Comparison of ENCODE assay signal across 8 mouse cellular contexts in genomic region chr11:76899758-76900738, GRCm38 (mm10). TPM values are rescaled to one million over a fixed set of nuclear protein-coding genes. Genes with fewer than 3 reads are reported as not detected.
DNase-seq lines count a peak whose midpoint lies in the region; ATAC-seq and TF ChIP-seq lines count a peak whose summit lies in the region.
"Had no signal": no experiment of that assay in that cellular context is flagged by ENCODE, and none has a peak within 500 bp of the region (broad histone marks: within the 10 kb centered on the region; RNA-seq: fewer than 3 reads in every experiment).

No protein-coding gene starts in this region.

- ATAC-seq in midbrain, postnatal 0 days (ENCODE audit: low FRiP score), result no peak
- ATAC-seq in midbrain, embryonic 14.5 days (ENCODE audit: low FRiP score, low TSS enrichment), result no peak
- no peak for ATAC-seq in hindbrain, embryonic 12.5 days (ENCODE audit: low FRiP score)
- ATAC-seq: inflammation-experienced regulatory T-cells, adult 6 months had no signal

- no peak overlapping the region for H3K27ac ChIP-seq in midbrain, postnatal 0 days (ENCODE audit: low read depth, low read length)
- no peak overlapping the region for H3K27ac ChIP-seq in midbrain, embryonic 14.5 days (replicated peaks; ENCODE audit: low read depth, low read length)
- H3K27ac ChIP-seq in hindbrain, embryonic 12.5 days, result no peak overlapping the region

- no peak overlapping the region for H3K4me2 ChIP-seq in midbrain, postnatal 0 days (ENCODE audit: low read depth, low read length, poor library complexity, severe bottlenecking)
- no peak overlapping the region for H3K4me2 ChIP-seq in midbrain, embryonic 14.5 days (ENCODE audit: low read length)
- H3K4me2 ChIP-seq in hindbrain, embryonic 12.5 days (replicated peaks), result no peak overlapping the region

- H3K9me3 ChIP-seq in midbrain, postnatal 0 days (ENCODE audit: low read length), result no peaks in the 10 kb centered on the region
- no peaks in the 10 kb centered on the region for H3K9me3 ChIP-seq in midbrain, embryonic 14.5 days (ENCODE audit: control insufficient read depth, low read length)
- H3K9me3 ChIP-seq in hindbrain, embryonic 12.5 days (replicated peaks), result no peaks in the 10 kb centered on the region

- H3K9ac ChIP-seq in midbrain, postnatal 0 days (replicated peaks; ENCODE audit: low read length, poor library complexity, severe bottlenecking), result no peak overlapping the region
- no peak overlapping the region for H3K9ac ChIP-seq in midbrain, embryonic 14.5 days (replicated peaks; ENCODE audit: low read length)
- H3K9ac ChIP-seq in hindbrain, embryonic 12.5 days, result no peak overlapping the region

- WGBS in midbrain, postnatal 0 days, result 73% methylated on average over 5 of the region's 5 CpGs
- WGBS in midbrain, embryonic 14.5 days, result 67% methylated on average over 5 of the region's 5 CpGs
- WGBS in hindbrain, embryonic 12.5 days, result 68% methylated on average over 5 of the region's 5 CpGs

- TF ChIP-seq CTCF in midbrain, postnatal 0 days (IDR thresholded peaks at IDR 0.05), result peak; percentile 45

- H3K4me3 ChIP-seq in midbrain, postnatal 0 days (ENCODE audit: low read depth, low read length), result no peak overlapping the region
- no peak overlapping the region for H3K4me3 ChIP-seq in midbrain, embryonic 14.5 days (replicated peaks; ENCODE audit: low read depth, low read length)
- H3K4me3 ChIP-seq in hindbrain, embryonic 12.5 days, result no peak overlapping the region

- H3K4me1 ChIP-seq in midbrain, postnatal 0 days (ENCODE audit: insufficient read depth, low read length), result no peaks in the 10 kb centered on the region
- no peaks in the 10 kb centered on the region for H3K4me1 ChIP-seq in midbrain, embryonic 14.5 days (ENCODE audit: control insufficient read depth, insufficient read depth, low read length)
- no peaks in the 10 kb centered on the region for H3K4me1 ChIP-seq in hindbrain, embryonic 12.5 days

- H3K36me3 ChIP-seq in midbrain, postnatal 0 days (ENCODE audit: insufficient read depth, low read length), result no peaks in the 10 kb centered on the region
- no peaks in the 10 kb centered on the region for H3K36me3 ChIP-seq in midbrain, embryonic 14.5 days (ENCODE audit: control insufficient read depth, insufficient read depth, low read length)
- no peaks in the 10 kb centered on the region for H3K36me3 ChIP-seq in hindbrain, embryonic 12.5 days

- H3K27me3 ChIP-seq in midbrain, postnatal 0 days (ENCODE audit: insufficient read depth, low read length), result no peaks in the 10 kb centered on the region
- H3K27me3 ChIP-seq in midbrain, embryonic 14.5 days (ENCODE audit: control insufficient read depth, insufficient read depth, low read length), result no peaks in the 10 kb centered on the region
- no peaks in the 10 kb centered on the region for H3K27me3 ChIP-seq in hindbrain, embryonic 12.5 days

- peak; percentile 50 for DNase-seq in midbrain, postnatal 0 days (ENCODE audit: low spot score)
- no peak for DNase-seq in midbrain, embryonic 14.5 days
- DNase-seq in adrenal gland, adult 8-10 months, result peak; percentile 35
- DNase-seq in kidney, postnatal 10 days, result peak; percentile 63
- no peak for DNase-seq in spleen, postnatal 14 days (ENCODE audit: low spot score in 2 of 2)
- DNase-seq in urinary bladder, postnatal 14 days (ENCODE audit: low spot score), result no peak

RNA-seq across cellular contexts. Expression of gene Tmigd1, which starts 1.9 kb away (rescaled TPM):
- not detected in 2 replicates for total RNA-seq in midbrain, postnatal 0 days (2014; rRNA removed)
- polyA plus RNA-seq in midbrain, postnatal 0 days (2015; fragmentation: Nextera tagmentation; extraction: Ambion mirVana), result 0.18 TPM in 1 of 2 replicates, not detected in the other
- polyA plus RNA-seq in midbrain, embryonic 14.5 days (2014; fragmentation: Nextera tagmentation; extraction: Ambion mirVana), result 0.16 TPM in 1 of 2 replicates, not detected in the other
- under 1 TPM; 0.34 to 0.66 (median 0.60) TPM for total RNA-seq in adrenal gland, adult 8-10 months (2022)
- 0.21 TPM in 1 of 2 replicates, not detected in the other for polyA plus RNA-seq in hindbrain, embryonic 12.5 days (2016; fragmentation: Nextera tagmentation; extraction: Ambion mirVana)

RNA-seq across cellular contexts. Expression of gene Blmh, which starts 24.6 kb away (rescaled TPM):
- 88.5 and 90.8 TPM in 2 replicates for total RNA-seq in midbrain, postnatal 0 days (2014; rRNA removed)
- polyA plus RNA-seq in midbrain, postnatal 0 days (2015; fragmentation: Nextera tagmentation; extraction: Ambion mirVana), result 116 and 127 TPM in 2 replicates
- 113 and 136 TPM in 2 replicates for polyA plus RNA-seq in midbrain, embryonic 14.5 days (2014; fragmentation: Nextera tagmentation; extraction: Ambion mirVana)
- 10 to 100 TPM; 39.2 to 45.7 (median 42.8) TPM for total RNA-seq in adrenal gland, adult 8-10 months (2022)
- polyA plus RNA-seq in hindbrain, embryonic 12.5 days (2016; fragmentation: Nextera tagmentation; extraction: Ambion mirVana), result 168 and 186 TPM in 2 replicates

RNA-seq across cellular contexts. Expression of gene Cpd, which starts 53.2 kb away (rescaled TPM):
- total RNA-seq in midbrain, postnatal 0 days (2014; rRNA removed), result 35.8 and 39.0 TPM in 2 replicates
- 4.2 and 5.3 TPM in 2 replicates for polyA plus RNA-seq in midbrain, postnatal 0 days (2015; fragmentation: Nextera tagmentation; extraction: Ambion mirVana)
- polyA plus RNA-seq in midbrain, embryonic 14.5 days (2014; fragmentation: Nextera tagmentation; extraction: Ambion mirVana), result 8.6 and 11.8 TPM in 2 replicates
- 10 to 100 TPM; 35.5 to 54.1 (median 45.7) TPM for total RNA-seq in adrenal gland, adult 8-10 months (2022)
- polyA plus RNA-seq in hindbrain, embryonic 12.5 days (2016; fragmentation: Nextera tagmentation; extraction: Ambion mirVana), result 15.4 and 15.6 TPM in 2 replicates

Comparison
In these comparisons a context has a peak if more than half of its experiments do, and no peak if none do; other contexts are left out.
1. DNase-seq: peak in midbrain, postnatal 0 days (single experiment), adrenal gland, adult 8-10 months (single experiment) and kidney, postnatal 10 days (single experiment); none in midbrain, embryonic 14.5 days (single experiment), spleen, postnatal 14 days (0 of 2) and urinary bladder, postnatal 14 days (single experiment).